Mouse (Mus musculus) neural tube, embryonic 13.5 days (tissue): Measurements from ENCODE around the gene Hcfc1r1. TPM values are rescaled to one million over a fixed set of nuclear protein-coding genes. Genes with fewer than 3 reads are reported as not detected.
A peak's percentile ranks its signal among the peaks of the same experiment; 100 is the strongest.

Source experiments
- ATAC-seq: fragments of 200-750 bp; cut with Nextera tagmentation; 2 replicates; pipeline ENCODE4 v1.8.0; 2017; ENCODE audit warnings: low read depth, mild to moderate bottlenecking, moderate TSS enrichment, moderate library complexity
- H3K27ac ChIP-seq: fragments of 300-500 bp; sonication (generic); replicated peaks from 2 replicates; pipeline ENCODE4 v1.5.1; 2015; ENCODE audit warnings: moderate library complexity, mild to moderate bottlenecking, inconsistent platforms
- H3K27me3 ChIP-seq: fragments of 300-500 bp; sonication (generic); 2 replicates; pipeline ENCODE4 v1.6.1; 2015; ENCODE audit warnings: mild to moderate bottlenecking, inconsistent platforms
- H3K36me3 ChIP-seq: fragments of 300-500 bp; sonication (generic); 2 replicates; pipeline ENCODE4 v1.6.1; 2015; ENCODE audit warnings: mild to moderate bottlenecking, inconsistent platforms
- H3K4me1 ChIP-seq: fragments of 300-500 bp; sonication (generic); replicated peaks from 2 replicates; pipeline ENCODE4 v1.6.1; 2015; ENCODE audit warnings: inconsistent platforms
- H3K4me2 ChIP-seq: fragments of 300-500 bp; sonication (generic); 2 replicates; pipeline ENCODE4 v1.6.1; 2015; ENCODE audit warnings: inconsistent platforms, mild to moderate bottlenecking, moderate library complexity
- H3K4me3 ChIP-seq: fragments of 300-500 bp; sonication (generic); 2 replicates; pipeline ENCODE4 v1.5.1; 2015; ENCODE audit warnings: mild to moderate bottlenecking, inconsistent platforms
- H3K9ac ChIP-seq: fragments of 300-500 bp; sonication (generic); 2 replicates; pipeline ENCODE4 v1.6.1; 2015; ENCODE audit warnings: moderate library complexity, mild to moderate bottlenecking, inconsistent platforms
- H3K9me3 ChIP-seq: fragments of 300-500 bp; sonication (generic); 2 replicates; pipeline ENCODE4 v1.6.1; 2016; ENCODE audit warnings: inconsistent platforms
- WGBS: fragments of 180-500 bp; shearing (Covaris S2); methylation state at CpG from one replicate; pipeline ENCODE4 v1.1.7; 2015; 5-methylcytosine and 5-hydroxymethylcytosine counted together
- polyA plus RNA-seq: library from polyadenylated mRNA; unstranded; fragments of >200 nt; fragmentation: Nextera tagmentation; extraction: Ambion mirVana; gene quantifications from 2 replicates; pipeline ENCODE4 v1.2.1, GENCODE M21; 2015

The Hcfc1r1 gene
- polyA plus RNA-seq: 102 and 132 TPM in 2 replicates

DNA sequence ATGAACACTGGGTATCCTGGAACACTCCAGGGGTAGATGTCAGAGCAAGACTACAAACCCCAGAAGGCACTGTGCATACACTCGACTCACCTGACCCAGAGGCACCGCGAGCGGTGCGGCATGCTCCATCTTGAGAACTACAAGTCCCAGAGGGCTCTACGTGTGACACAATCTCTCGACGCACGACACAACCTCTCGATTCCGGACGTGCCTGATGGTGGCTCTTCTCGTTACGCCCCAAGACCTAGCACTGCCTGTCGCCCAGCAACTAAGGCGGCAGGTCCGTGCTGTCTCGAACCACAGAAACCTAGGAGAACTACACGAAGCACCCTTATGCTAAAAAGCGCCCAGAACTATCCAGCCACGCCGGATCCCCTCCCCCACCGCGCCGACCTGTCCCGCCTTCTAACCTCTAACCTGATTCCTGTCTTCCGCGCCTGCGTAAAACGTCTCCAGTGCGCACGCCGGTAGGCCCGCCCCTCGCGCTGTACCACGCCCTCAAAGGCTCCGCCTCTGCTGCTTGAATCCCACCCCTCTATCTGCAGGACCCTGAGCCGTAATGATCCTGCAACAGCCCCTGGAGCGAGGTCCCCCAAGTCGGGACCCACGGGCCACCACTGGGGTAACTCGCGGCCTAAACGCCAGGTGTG is at the start of gene Hcfc1r1, which contains the start of gene Thoc6:
Gene Hcfc1r1 (plus strand): TSS at position 173 of the 650 bp plus-strand sequence.
Gene Thoc6 (minus strand): TSS at position 459 of the 650 bp plus-strand sequence.
- peak within 1 kb of the TSS; percentile 83 for H3K27ac ChIP-seq
- peaks cover 42% of the 10 kb centered on the region for H3K27me3 ChIP-seq
- H3K9ac ChIP-seq: peak within 1 kb of the TSS; percentile 84
- H3K9me3 ChIP-seq: no peaks in the 10 kb centered on the region
- peak within 1 kb of the TSS; percentile 59 for H3K4me3 ChIP-seq
- H3K4me2 ChIP-seq: peak within 1 kb of the TSS; percentile 88
- ATAC-seq: peak; percentile 94
- under 1% methylated on average over 45 of the region's 45 CpGs for whole genome bisulfite sequencing
- H3K36me3 ChIP-seq: peaks cover 22% of the 10 kb centered on the region
- H3K4me1 ChIP-seq: peaks cover 54% of the 10 kb centered on the region

DNA sequence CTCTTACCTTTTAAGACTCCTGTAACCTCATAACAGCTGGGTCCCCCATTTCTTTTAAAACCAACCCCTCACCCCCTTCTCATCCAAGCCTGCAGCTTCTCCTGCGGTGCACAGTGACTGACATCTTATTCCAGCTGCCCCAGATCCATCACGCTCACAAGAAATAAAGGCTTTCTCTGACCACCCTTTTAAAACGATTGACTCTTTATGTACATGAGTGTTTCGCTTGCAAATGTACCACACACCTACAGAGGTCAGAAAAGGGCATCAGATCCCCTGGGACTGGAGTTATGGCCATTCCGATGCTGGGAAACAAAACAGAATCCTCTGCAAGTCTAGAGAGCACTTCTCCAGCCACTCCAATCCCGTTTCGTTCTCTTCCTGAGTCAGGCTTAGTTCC is 45.6 kb upstream of the Hcfc1r1 start:
- Histone ChIP-seq H3K4me1 (peaks cover 5% of the 10 kb centered on the region; the same call in 1 of the 2 replicates), H3K4me2 (no peak overlapping the region), H3K9me3 (no peaks in the 10 kb centered on the region), H3K4me3 (no peak overlapping the region), H3K27ac (no peak overlapping the region), H3K9ac (no peak overlapping the region), H3K27me3 (no peaks in the 10 kb centered on the region), H3K36me3 (no peaks in the 10 kb centered on the region)
- no peak for ATAC-seq
- 42% methylated on average over 7 of the region's 7 CpGs for WGBS

DNA sequence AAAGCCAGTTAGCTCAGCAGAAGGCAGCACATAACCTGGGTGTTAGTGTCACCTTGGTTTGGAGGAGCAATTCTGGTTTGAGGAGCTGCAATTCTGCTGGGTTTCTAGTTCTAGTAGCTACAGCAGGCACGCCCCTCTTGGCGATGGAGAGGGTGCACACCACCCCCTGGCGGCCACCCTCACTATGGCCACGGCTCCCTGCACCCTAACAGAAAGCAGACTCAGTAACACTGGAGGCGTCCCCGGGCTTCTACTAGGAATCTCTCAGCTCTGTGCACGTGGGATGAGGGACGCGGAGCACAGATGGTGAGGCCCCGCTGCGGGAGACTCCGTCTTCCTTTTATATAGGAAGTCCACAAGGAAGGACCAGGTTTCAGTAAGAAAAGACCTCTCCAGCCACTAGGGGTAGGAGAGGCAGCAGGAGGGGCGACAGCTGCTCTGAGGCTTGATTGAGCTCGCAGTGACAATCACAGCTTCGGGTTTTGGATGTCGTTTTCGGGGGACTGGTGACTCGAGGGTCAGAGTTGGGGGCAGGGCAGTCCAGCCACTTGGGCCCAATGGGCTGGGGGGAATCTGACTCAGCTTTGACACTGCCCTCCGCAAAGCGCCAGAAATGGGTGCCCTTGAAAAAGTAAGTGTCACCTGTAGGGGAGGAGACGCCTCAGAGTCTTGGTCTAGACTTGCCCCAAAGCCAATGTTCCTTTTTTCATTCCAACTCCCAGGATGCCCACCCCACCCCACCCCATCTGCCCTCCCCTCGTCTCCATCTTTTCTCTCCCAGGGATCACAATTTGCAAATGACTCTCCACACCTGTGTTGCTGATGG is 43.0 kb upstream of the Hcfc1r1 start:
- Histone ChIP-seq H3K4me2 (peak overlapping the region; percentile 44), H3K9ac (peak overlapping the region; percentile 53; the same call in 1 of the 2 replicates), H3K4me1 (peaks cover 5% of the 10 kb centered on the region; the same call in 1 of the 2 replicates), H3K27ac (no peak overlapping the region), H3K9me3 (no peaks in the 10 kb centered on the region), H3K4me3 (no peak overlapping the region), H3K36me3 (no peaks in the 10 kb centered on the region), H3K27me3 (no peaks in the 10 kb centered on the region)
- peak; percentile 83 for ATAC-seq
- 18% methylated on average over 22 of the region's 22 CpGs for WGBS

DNA sequence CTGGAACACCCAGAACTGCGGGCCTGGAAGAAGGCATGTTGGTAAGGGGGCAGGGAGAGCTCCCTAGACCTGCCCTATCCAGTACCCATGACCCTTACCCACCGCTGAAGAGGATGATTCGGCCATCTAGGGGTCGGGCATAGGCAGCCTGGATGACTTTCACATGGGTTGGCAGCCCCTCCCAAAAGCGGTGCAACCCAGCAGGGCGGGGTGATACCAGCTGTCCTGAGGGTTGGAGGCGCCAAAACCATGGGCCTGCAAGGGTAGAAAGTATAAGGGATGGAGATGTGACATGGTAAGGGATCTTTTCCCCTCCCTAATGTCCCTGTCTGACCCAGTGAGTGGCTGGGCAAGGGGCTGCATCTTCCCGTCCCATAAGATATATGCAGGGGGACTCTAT is 42.2 kb upstream of the Hcfc1r1 start:
- no peak overlapping the region for H3K9ac ChIP-seq
- H3K4me3 ChIP-seq: no peak overlapping the region
- H3K27ac ChIP-seq: no peak overlapping the region
- H3K4me1 ChIP-seq: peaks cover 5% of the 10 kb centered on the region; the same call in 1 of the 2 replicates
- H3K36me3 ChIP-seq: no peaks in the 10 kb centered on the region
- 87% methylated on average over 8 of the region's 8 CpGs for WGBS
- no peaks in the 10 kb centered on the region for H3K9me3 ChIP-seq
- no peaks in the 10 kb centered on the region for H3K27me3 ChIP-seq
- 0 out of 2 replicates have a peak, but pooled peaks have one; percentile 40 for ATAC-seq
- no peak overlapping the region for H3K4me2 ChIP-seq

DNA sequence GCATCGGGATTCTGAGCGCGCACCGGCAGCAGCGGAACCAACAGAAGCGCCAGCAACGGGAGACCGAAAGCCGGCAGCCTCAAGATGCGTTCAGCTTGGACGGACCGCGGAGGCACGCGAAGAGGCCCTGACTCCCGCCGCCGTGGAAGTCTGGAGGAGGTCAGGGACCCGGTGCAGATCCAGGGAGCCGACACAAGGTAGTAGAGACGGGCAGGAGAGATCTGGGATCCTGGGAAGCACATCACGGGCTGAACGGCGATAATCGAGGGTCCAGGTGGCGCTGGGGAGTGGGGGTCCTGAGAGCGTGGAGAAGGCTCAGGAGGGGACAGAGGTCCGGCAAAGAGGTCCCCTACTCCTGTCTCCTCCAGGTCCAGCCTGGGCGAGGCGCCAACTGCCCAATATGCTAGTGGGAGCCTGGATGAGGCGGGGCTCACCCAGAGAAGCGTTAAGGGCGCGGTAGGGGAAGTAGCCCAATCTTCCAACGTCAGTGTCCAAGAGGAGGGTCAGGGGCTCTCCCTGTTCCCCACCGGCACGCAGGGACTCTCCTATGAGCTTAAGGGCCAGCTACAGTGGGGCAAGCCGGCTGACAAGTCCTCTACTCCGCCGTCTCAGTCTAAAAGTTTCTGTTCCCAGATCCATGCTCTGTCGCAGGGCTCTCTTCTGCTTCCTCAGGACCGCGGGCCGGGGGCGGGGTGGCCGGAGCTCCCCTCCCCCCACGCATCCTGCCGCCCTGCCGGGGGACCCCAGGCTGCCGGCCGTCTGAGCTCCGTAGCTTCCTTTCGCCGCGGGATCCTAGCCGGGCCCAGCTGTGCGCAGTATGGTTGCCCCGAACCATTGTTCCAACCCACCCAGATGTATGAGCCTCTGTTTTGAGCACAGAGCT is 28.5 kb upstream of the Hcfc1r1 start, which contains the start of gene Mmp25:
Gene Mmp25 (minus strand): TSS at position 665 of the 883 bp plus-strand sequence.
- Histone ChIP-seq H3K4me3 (peak within 1 kb of the TSS; percentile 41), H3K9ac (peak within 1 kb of the TSS; percentile 63), H3K4me1 (peaks cover 11% of the 10 kb centered on the region), H3K27me3 (peaks cover 42% of the 10 kb centered on the region), H3K9me3 (no peaks in the 10 kb centered on the region), H3K4me2 (peak within 1 kb of the TSS; percentile 69), H3K27ac (0 out of 2 replicates have a peak within 1 kb of the TSS, but pooled peaks have one; percentile 13), H3K36me3 (no peaks in the 10 kb centered on the region)
- WGBS: under 1% methylated on average over 58 of the region's 58 CpGs
- peak; percentile 43 for ATAC-seq

DNA sequence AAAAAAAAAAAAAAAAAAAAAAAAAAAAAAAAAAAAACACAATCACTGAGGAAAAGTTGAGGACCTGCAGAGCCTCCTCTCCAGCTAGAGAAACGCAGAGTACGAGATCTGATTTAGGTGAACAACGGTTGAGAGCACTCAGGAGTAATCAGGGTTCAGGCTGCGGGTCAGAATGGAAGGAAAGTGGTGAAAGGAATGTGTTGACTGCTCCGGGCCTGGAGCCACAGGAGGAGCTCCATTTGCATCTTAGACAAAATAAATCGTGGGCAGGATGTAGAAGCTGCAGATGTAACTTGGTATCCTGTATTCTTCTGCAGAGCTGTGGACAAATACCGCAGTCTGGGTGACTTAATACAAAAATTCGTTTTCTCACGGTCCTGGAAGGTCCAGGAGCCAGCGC is 27.5 kb upstream of the Hcfc1r1 start:
- no peak for ATAC-seq
- H3K9ac ChIP-seq: no peak overlapping the region
- no peak overlapping the region for H3K4me3 ChIP-seq
- no peak overlapping the region for H3K4me2 ChIP-seq
- no peaks in the 10 kb centered on the region for H3K9me3 ChIP-seq
- H3K4me1 ChIP-seq: peaks cover 11% of the 10 kb centered on the region
- H3K27ac ChIP-seq: no peak overlapping the region
- H3K27me3 ChIP-seq: peaks cover 42% of the 10 kb centered on the region
- 32% methylated on average over 10 of the region's 10 CpGs for WGBS
- H3K36me3 ChIP-seq: no peaks in the 10 kb centered on the region

DNA sequence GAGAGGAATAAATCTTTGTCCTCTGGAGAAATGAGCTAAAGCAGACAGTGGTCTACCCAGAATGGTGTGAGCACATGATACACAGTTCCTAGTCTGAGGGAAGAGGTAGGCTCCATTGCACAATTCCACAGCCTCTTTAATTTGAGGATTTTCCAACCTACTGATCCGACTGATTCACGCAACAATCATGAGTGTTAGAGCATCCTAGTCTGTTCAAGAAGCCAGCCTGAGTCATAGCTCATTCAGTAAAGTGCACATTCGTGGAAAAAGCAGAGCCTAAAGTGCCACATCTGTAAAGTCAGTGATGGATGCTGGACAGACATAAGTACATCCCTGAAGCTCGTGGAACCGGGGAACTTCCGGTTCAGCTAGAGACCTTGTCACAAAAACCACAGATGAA is 22.0 kb upstream of the Hcfc1r1 start:
- Histone ChIP-seq H3K27me3 (peaks cover 13% of the 10 kb centered on the region), H3K4me2 (no peak overlapping the region), H3K9ac (no peak overlapping the region), H3K4me1 (no peaks in the 10 kb centered on the region), H3K36me3 (no peaks in the 10 kb centered on the region), H3K27ac (no peak overlapping the region), H3K9me3 (no peaks in the 10 kb centered on the region), H3K4me3 (no peak overlapping the region)
- ATAC-seq: no peak
- WGBS: 83% methylated on average over 6 of the region's 6 CpGs

DNA sequence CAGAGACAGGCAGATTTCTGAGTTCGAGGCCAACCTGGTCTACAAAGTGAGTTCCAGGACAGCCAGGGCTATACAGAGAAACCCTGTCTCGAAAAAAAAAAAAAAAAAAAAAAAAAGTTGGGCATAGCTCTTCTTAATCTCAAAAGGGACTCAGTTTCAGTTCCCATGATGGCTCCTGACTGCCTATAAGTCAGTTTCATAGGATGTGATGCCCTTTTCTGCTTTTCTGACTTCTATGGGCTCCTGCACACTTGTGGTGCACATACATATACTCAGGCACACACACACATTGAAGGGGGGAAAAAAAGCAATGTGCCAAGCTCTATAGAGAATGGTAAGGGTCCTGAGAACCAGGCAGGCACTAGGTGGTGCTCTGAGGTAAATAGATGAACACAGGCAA is 20.1 kb upstream of the Hcfc1r1 start:
- H3K4me1 ChIP-seq: no peaks in the 10 kb centered on the region
- H3K27me3 ChIP-seq: peaks cover 7% of the 10 kb centered on the region; the same call in 1 of the 2 replicates
- ATAC-seq: no peak
- H3K4me2 ChIP-seq: no peak overlapping the region
- no peaks in the 10 kb centered on the region for H3K9me3 ChIP-seq
- no peak overlapping the region for H3K27ac ChIP-seq
- H3K9ac ChIP-seq: no peak overlapping the region
- no peak overlapping the region for H3K4me3 ChIP-seq
- no peaks in the 10 kb centered on the region for H3K36me3 ChIP-seq
- WGBS: 67% methylated on average over 2 of the region's 2 CpGs

DNA sequence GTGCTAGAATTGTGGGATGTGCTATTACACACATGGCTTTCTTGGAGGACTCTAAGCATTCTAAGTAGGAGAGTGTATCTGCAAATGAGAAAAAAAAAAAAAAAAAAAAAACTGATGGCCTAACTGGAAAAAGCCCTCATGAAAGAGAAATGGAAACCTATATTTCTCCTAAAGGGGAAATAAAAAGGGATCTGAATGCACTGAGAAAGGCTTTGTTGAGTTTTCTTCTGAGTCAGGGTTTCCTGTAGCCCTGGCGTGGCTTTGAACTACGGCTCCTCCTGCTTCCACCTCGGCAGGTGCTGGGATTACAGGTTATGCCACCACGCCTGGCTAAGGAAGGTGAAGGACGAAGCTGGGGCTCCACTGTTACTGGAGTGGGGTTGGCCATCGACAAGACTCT is 19.4 kb upstream of the Hcfc1r1 start:
- Histone ChIP-seq H3K36me3 (no peaks in the 10 kb centered on the region), H3K9ac (no peak overlapping the region), H3K27ac (no peak overlapping the region), H3K27me3 (peaks cover 10% of the 10 kb centered on the region), H3K4me3 (no peak overlapping the region), H3K9me3 (no peaks in the 10 kb centered on the region), H3K4me2 (no peak overlapping the region), H3K4me1 (no peaks in the 10 kb centered on the region)
- no peak for ATAC-seq
- WGBS: 59% methylated on average over 6 of the region's 6 CpGs

DNA sequence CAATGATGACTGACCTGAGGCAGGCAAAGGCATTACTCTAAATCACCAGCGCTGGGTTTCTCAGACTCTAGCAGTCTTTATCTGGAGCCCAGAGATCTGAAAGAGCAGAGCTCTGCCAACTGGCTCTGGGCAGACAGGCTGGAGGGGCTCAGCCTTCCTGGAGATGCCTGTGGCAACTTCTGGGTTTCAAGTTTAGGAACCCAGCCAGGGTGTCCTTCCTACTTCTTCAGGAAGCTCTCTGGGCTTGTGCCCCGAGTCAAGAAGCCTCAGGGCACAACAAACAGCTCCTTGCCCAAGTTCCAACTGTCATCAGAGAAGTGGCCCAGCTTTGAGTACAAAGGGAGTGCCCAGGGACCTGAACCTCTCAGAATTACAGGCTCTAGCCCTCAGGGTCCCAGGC is 19.0 kb upstream of the Hcfc1r1 start:
- Histone ChIP-seq H3K4me1 (no peaks in the 10 kb centered on the region), H3K4me3 (no peak overlapping the region), H3K36me3 (no peaks in the 10 kb centered on the region), H3K9me3 (no peaks in the 10 kb centered on the region), H3K27me3 (peaks cover 14% of the 10 kb centered on the region), H3K4me2 (no peak overlapping the region), H3K9ac (no peak overlapping the region), H3K27ac (no peak overlapping the region)
- ATAC-seq: no peak
- 56% methylated on average over 2 of the region's 2 CpGs for WGBS

DNA sequence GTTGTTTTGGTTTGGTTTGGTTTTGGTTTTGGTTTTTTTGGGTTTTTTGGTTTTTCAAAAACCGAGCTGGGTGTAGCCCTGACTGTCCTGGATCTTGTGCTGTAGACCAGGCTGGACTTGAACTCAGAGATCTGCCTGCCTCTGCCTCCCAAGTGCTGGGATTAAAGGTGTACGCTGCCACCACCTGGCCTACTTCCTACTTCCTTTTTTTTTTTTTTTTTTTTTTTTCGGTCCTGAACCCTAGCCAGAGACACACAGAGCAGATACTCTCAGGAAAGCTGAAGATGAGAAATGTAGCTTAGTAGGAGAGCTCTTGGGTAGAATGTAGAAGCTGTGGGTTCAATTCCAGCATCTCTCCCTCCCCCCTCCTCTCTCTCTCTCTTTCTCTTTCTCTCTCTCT is 14.9 kb upstream of the Hcfc1r1 start:
- Histone ChIP-seq H3K4me2 (no peak overlapping the region), H3K4me3 (no peak overlapping the region), H3K27ac (no peak overlapping the region), H3K9ac (no peak overlapping the region), H3K9me3 (no peaks in the 10 kb centered on the region), H3K36me3 (no peaks in the 10 kb centered on the region), H3K4me1 (peaks cover 8% of the 10 kb centered on the region), H3K27me3 (peaks cover 55% of the 10 kb centered on the region)
- WGBS: 87% methylated on average over 3 of the region's 3 CpGs
- ATAC-seq: no peak
